Mouse (Mus musculus) thymus, postnatal 14 days (tissue): ENCODE results near the gene Styx.

Experiments
- DNase-seq: peaks from one replicate; pipeline ENCODE4 v3.0.0; 2021

The Styx gene

DNA sequence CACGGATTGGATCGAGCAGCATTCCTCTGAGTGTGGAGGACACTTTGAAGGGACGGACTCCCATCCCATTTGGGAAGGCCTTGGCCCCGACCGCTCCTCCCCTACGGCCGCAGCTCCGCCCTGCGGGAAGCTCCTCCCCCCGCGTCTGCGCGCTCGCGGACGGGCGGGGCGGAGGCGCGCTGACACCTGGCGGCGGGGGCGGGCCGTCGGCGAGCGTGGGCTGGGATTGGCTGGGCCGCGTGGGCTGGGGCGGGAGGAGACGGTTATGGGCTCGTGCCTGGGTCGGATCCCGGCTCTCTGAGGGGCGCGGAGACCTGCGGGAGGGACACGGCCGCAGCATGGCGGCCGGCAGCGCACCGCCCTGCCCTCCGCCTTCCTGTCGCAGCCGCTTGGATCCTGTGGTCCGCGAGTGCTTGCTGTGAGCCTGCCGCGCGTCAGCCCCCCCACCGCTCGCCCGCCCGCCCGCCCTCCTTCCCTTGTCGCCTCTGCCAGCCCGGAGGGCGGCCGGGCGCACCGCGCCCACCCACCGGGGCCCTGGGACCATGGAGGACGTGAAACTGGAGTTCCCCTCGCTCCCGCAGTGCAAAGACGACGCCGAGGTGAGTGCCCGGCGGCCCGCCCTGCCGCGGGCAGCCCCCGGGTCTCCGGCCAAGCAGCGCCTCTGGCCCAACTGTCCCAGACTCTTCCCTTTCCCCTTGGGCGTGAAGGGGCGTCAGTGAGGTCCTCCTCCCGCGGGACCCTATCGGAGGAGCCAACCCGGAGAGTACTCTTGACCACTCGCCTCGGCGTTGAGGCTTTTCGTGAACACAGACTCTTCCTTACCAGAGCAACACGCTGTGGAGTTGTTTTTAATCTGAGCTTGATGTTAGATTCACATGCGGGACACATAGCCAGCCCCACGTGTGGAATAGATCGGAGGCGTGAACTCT, at the start of gene Styx:
Gene Styx, plus strand, starts transcription at position 163 of the 929 bp plus-strand sequence.
- DNase-seq: peak; percentile 97

DNA sequence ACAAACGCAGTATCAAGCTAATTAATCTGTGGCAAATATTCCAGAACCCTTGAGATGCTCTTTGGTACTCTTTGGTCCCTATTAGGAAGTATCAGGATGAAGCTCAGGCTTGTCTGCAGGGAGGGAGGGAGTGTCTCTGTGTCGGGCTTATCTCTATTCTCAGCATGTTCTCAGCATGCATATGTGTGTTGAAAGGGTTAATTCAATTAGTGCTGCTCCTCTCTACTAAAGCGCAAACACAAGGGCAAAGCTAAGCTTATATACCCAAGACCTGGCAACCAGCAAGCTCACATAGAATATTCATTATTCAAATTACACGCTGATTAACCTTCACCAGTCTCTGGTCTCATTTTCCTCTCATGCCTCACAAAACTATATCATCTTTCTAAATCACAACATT, 47.0 kb upstream of the Styx start:
- DNase-seq: no peak

DNA sequence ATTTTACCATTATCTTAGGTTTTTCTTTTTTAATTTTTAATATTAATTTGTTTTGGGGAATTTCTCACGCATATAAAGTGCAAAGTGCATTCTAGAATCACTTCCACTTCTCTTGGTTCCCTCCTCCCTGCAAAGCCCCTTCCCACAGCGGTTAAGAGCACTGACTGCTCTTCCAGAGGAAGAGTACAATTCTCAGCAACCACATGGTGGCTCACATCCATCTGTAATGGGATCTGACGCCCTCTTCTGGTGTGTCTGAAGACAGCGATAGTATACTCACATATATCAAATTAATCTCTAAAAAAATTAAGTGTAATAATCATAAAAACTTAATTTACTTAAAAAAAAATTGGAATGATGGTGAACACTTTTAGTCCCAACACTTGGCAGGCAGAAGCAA, 46.5 kb upstream of the Styx start:
- DNase-seq: no peak

DNA sequence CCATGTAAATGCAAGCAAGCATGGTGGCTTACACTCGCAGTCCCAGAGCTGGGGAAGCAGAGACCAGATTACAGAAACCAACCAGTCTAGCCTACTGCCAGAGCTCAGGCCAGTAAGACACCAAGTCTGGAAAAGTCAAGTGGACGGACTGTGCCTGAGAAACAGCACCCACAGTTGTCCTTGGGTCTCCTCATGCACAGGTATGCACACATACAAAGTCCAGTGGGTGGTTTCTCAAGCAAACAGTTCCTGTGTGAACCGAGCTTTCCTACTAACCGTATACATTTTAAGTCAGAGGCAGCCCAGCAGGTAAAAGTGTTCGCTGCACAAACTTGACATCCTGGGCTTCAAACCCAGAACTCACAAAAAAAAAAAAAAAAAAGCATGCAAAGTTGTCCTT, 45.0 kb upstream of the Styx start:
- no peak for DNase-seq

DNA sequence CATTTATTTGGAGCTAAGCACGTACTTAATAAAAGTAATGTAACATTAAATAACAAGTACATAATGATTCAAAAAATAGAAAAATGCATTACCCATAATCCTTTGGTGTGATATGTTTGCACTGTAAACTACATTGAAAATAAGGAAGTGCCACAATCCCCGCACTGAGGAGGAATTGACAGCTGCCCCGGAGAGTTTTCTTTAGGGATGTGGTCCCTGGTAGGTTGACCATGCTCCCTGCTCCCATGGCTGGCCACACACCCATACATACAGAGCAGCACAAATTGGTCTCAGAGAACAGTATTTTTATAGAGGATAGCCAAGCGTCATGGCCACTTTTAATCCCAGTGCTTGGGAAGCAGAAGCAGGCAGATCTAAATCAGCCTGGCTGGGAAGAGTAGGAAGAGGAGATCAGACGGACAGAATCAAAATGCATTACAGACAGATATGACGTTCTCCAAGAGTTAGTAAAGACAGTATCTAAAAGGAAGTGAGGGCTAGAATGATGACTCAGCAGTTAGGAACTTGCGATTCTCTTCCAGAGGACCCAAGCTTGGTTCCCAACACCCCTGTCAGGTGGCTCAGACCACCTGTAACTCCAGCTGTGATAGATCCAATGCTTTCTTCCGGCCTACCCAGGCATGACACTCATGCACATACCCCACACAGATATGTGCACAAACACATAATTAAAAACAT, 43.1 kb upstream of the Styx start:
- no peak for DNase-seq

DNA sequence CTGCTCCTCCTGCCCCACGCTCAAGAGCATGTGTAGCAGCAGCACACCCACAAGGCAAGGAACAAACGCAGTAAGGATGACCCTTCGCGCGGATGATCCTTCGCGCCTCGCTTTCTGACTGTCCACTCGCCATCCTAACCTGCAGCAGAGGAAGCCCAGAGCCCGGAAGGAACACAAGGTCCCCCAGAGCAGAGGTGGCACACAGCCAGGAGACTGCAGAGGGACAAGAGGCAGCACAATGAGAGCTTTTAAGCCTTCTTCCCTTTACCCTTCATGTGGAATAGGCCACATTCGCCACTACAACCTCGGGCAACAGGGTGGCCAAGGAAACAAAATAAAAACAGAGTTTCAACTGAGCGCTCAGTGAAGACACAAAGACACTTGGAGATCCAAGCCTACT, 41.2 kb upstream of the Styx start:
- no peak for DNase-seq

DNA sequence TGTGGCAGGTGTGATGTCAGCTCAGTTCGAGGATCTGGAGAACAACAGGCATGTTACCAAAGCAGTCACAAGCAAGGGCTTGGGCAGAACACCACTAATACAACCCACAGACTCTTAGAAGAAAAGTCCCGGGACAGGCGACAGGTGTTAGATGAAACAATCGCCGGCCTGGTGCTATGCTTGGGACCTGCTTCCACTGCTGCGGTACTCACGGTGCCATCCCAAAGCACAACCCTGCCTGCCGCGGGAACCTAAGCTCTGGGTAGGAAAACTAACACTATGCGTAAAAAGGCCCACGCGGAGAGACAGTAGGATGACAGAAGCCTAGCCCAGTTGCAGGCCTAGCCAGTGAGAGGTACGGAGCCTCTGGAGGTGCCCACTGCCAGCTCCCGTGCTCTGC, 40.8 kb upstream of the Styx start:
- DNase-seq: no peak

DNA sequence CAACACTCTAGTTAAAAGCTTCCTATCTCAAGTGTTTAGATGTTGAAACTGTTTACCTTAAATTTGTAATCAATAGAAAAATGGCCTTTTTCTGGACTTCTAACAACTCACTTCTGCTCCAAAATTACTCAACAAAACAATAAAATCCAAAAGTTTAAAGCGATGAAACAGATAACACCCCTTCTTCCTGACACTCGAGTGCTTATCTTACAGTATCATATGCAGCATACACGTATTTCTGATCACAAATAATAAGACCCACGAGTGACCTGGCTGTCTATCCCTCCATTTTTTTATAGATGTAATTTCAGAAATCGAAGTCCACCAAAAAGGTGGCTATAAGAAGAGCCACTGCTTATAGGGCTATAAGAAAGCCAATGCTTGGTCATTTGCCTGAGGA, 34.0 kb upstream of the Styx start:
- DNase-seq: no peak

DNA sequence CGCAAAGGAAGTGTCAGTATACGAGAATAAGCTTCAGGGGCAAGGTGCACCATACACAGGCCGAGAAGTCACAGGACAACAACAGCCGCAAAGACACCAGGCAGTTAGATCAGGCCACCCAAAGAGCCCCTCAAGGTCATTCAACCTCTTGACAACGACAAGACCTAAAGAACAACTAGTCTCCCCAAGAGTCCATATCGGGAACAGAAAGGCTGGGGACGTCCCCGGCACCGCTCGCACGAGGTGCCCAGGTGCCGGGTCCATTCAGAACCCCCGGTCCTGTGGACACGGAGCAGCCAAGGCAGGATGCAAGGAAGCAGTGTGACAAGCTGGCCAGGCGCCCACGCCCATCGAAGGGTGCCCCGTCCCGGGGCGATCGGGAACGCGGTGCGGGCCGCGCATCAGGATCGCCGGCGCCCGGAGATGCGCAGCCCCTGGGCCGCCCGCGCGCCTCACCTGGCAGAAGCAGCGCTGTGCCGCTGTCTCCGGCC, 32.9 kb upstream of the Styx start:
- no peak for DNase-seq

DNA sequence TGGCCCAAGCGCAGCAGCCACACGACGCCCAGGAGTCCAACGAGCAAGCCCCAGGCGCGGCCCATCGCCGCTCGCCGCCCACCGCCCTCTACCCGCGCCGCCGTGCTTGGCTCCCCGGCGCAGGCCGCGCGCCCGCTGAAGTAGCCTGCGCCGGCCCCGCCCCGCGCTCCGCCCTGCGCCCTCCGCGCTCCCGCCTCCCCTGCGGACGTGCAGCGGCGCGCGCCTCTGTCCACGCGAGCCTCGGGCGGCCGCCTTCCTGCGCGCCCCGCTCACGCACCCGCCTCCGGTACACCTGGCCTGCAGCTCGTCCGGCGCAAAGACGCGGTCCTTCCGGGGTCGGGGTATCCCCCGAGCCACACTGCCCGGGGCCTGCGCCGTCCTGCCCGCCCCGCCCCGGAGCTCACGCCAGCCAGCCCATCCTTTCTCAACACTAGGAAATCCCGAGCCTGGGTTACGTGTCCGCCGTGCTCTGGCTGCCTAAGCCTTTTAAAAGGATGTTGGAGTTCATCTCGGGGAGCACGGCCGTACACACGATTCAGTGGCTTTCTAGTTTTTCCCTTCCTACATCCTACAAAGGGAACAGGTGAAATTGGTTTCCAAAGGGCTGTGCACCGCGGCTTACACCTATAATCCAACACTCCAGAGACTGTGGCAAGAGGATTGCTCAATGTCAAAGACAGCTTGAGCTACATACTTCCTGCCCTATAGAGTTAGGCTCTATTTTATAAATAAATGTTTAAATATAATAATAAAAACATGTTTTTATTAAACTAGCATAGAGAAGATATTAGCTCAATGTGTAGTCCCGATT, 32.3 kb upstream of the Styx start, which contains the start of gene Ero1l:
Gene Ero1l, minus strand, starts transcription at position 346 of the 811 bp plus-strand sequence.
- DNase-seq: peak; percentile 86

DNA sequence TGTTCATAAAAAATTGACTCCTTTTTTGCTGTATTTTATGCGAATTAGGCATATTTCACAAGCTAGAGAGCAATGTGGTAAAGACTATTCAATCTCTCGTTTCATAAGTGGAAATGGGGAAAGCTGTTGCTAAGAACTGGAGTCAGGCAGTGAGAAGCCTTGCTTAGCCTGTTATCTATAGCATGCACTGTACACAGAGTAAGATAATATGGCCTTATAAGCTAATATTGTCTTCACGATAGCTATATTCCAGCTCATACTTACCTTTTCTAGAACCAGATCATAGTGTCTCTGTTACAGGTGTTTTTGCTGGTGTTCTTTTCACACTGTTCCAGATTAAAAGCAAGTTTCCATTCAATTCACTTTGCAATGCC, 31.7 kb upstream of the Styx start:
- DNase-seq: no peak

DNA sequence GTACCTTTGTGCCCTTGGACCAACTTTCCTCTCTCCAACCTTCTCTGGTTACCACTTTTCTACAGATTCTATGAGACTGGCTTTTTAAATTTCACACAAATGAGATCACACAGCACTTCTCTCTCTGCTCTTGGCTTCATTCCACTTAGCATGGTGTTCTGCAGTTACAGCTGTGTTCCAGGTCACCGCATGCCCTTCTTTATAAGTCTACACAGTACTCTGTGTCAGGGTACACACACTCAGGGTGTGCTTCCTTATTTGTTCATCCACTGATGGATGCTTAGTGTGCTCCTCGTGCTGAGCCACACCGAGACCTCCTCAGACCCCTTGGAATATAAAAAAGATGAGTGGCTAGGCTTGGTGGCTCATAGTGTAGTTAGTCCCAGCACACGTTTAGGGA, 30.8 kb upstream of the Styx start:
- DNase-seq: no peak

DNA sequence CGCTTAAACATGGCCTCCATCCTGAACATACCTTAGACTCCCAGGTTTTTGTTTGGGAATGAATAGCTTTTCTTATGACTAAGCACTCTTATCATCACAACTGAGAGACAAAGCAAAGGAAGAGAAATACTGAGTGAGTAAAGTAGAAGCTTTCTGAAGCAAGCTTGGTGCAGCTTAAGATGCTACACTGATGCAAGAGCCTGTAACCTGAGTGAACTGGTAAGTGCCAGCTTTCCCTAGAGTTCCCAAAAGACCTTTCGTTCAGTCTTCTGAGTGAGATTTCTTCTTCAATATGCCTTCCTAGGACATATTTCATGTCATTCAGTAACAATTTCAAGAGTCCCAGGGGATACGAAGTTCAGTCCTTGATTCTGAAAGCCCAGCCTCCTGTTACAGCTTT, 29.8 kb upstream of the Styx start:
- DNase-seq: no peak

DNA sequence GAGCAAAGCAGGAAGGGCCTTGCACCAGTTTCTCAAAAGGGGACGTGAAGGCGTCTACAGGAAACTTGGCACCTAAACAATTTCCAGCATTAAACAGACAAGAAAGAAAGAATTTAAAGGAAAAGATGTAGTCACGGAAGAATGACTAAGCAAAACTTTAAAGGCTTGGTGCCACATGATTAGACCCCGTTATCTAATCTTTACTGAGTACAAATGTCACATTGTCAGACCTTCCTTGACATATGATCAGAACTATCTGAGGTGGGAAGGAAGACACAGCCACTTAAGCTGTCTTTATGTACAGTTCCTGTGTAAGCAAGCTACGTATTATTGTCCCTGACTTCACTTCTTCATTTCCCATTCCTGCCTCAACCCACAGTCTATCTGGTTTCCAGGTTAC, 29.3 kb upstream of the Styx start:
- no peak for DNase-seq

DNA sequence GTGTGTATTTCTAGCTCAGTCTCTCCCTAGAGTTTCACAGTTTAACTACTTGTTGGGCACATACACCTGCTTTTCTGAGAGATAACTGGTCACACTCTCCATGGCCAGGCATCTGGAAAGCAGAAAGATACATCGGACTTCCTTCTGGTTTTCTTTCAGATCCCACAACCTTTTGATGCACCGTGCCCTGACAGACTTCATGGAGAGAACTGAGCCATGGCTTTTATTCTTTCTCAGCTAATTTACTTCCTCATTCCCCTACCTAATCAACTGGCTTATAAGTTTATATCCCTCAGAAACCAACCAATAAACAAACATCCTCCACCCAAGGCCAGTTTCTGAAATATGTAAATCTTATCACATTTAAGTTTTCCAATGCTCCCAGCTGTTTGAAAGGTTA, 28.4 kb upstream of the Styx start:
- DNase-seq: no peak

DNA sequence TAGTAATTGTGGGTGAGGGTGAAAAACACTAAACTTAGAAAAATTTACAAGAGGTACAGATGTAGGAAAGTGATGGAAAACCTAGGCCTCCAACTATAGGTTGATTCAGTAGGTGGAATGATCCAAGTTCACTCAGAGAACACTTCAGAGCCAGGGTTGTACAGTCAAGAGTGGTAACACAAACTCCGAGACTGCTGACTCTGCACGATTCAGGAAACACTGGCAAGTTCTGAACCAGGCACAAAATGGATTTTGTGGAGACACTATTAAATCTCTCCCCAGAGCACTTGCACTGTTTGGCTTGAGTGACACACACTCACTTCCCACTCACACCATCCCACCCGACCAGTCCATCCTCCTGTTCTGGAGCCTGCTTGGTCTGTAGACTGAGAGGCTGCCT, 27.6 kb upstream of the Styx start:
- no peak for DNase-seq

DNA sequence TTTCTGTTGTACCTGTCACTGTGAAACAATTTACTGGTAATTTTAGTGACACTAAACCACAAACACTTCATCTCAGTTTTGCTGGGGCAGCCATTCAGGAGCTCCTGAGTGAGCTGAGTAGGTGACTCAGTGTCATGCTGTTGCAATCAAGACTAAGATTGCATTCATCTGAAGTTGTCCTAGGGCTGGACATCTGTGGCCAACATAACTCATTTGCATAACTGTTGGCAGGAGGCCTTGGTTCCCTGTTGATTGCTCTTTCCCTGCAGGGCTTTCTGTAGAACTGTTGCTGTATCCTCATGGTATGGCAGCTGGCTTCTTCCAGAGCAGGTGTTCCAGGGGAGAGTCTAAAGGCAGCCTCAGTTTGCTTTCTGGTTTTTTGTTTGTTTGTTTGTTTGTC, 25.4 kb upstream of the Styx start:
- DNase-seq: no peak

DNA sequence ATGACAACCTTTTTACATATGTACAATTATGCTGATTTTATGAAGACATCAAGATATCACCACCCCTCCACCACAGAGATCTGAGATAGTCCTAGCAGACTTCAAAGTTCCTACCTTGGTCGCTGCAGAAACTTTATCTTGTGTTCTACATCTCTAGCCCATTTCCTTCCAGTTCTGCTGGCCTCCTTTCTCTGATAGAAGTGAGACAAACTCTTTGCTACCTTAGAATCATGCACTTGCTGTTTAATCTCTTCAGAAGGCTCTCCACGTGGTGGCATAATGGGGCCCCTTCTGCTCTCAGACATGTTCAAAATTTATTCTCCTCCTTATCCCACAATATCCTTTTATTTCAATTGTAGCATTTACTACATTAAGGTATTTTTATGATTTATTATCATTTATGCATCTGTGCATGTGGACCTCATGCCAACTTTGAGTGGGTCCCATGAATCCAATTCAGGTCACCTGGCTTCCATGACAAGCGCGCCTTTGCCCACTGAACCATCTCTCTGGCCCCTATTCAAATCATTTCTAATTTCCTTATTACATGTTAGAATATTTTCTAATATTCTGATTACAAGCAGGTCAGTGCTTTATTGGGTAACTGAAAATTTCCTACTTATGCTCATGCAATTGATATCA, 22.7 kb upstream of the Styx start:
- peak; percentile 27 for DNase-seq

DNA sequence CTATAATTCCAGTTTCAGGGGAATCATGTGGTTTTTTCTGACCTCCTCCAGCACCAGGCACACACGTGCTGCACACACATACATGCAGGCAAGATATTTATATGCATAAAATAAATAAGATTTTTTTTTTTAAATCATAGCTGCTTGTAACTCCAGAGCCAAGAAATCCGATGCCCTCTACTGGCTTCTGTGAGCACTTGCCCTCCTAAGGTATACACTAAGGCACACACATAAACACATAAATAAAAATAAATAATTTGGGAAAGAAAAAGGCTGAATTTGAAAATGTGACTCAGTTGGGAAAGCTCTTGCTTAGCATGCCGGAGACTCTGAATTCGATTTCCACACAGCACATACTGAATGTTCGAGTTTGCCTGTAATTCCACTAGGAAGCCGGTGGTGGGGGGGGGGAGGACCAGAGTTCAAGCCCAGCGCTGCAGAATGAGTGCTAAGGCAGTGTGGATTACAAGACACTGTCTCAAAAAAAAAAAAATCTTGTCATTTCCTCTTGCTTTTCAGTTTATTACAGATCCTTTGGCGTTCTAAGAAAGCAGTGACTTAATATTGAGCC, 21.8 kb upstream of the Styx start:
- no peak for DNase-seq

DNA sequence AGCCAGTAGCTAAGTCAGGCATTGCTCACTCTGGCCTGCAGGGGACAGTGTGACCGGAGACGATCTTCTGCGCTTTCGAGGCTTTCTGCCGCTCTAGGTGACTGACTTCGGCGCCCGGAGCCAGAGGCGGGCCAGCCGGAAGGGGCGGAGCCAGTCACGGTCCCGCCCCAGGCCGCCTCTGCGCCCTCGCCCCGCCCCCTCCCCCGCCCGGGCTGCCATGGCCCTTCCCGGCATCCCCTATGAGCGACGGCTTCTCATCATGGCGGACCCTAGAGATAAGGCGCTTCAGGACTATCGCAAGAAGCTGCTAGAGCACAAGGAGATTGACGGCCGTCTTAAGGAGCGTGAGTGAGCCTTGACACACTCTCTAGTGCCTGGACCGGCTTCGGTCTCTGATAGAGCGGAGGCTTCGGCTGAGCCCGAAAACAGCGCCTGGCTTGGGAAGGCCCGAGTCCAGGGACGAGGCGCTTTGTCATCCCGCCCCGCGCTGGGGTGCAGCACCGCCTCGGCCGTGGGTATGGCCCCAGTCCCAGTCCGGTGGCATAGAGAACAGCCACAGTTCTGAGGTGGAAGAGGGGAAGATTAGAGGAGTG, 21.2 kb upstream of the Styx start, which contains the start of gene Psmc6:
Gene Psmc6, plus strand, starts transcription at position 200 of the 593 bp plus-strand sequence.
- peak; percentile 91 for DNase-seq

DNA sequence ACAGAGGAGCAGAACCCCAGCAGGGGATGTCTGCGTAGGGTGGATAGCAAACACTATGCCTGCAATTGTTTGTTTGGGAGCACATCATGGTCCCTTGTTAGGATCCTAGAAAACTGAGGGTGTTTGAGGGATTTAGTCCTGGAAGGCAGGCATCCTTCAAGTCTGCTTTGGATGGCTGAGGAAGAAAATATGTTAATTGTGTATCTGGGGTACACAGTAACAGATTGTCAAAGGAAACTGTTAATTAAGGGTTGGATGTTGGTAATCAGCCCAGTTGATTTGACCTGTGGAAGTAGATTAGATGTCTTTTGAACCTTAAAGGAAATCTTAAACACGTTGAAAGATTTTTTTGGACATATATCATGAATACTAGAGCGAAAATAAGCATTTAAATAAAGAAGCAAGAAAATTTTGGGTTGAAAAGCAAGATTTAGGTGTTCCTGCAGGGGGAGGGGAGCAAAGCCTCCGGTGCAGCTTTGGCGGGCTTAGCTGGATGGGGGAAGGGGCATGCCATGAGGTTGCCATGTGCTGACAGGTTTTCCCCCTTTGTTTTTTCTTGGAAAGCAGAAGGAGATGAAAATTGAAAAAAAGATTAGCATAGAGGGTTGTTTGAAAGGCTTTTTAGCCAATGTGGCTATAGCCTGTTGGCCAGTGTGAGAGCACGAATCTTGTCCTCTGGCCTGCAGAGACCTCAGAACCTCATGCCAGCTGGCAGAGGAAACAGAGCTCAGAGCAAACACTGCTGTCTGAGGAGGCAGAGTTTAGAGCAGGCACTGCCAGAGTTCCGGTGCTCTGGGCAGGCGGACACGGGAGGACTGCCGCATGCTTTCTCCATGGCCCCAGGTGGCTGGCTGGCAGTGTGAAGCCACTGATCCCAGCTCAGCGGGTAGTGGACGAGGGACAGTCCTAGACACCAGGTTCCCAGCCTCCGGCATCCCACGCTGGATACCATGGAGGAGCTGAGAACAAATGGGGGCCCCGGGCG, 13.6 kb downstream of the Styx start:
- no peak for DNase-seq
